Mouse (Mus musculus) neural tube, embryonic 14.5 days (tissue): ENCODE data around the gene Gm17334. TPM values are rescaled to one million over a fixed set of nuclear protein-coding genes. Genes with fewer than 3 reads are reported as not detected.

Source experiments
- ATAC-seq: fragments of 200-750 bp; cut with Nextera tagmentation; 2 replicates; pipeline ENCODE4 v1.8.0; 2017; ENCODE audit warnings: low read depth, mild to moderate bottlenecking, moderate TSS enrichment, moderate library complexity
- H3K27ac ChIP-seq: fragments of 300-500 bp; sonication (generic); 2 replicates; pipeline ENCODE4 v1.5.1; 2014; ENCODE audit warnings: low read depth, mild to moderate bottlenecking, control low read depth, low read length, moderate library complexity, mixed read lengths
- H3K27me3 ChIP-seq: fragments of 300-500 bp; sonication (generic); 2 replicates; pipeline ENCODE4 v1.6.1; 2014; ENCODE audit warnings: low read length; ENCODE audit not compliant: control insufficient read depth, insufficient read depth
- H3K36me3 ChIP-seq: fragments of 300-500 bp; sonication (generic); 2 replicates; pipeline ENCODE4 v1.6.1; 2014; ENCODE audit warnings: low read length, mixed read lengths; ENCODE audit not compliant: control insufficient read depth, insufficient read depth
- H3K4me1 ChIP-seq: fragments of 300-500 bp; sonication (generic); 2 replicates; pipeline ENCODE4 v1.6.1; 2014; ENCODE audit warnings: low read length; ENCODE audit not compliant: control insufficient read depth, insufficient read depth
- H3K4me2 ChIP-seq: fragments of 300-500 bp; sonication (generic); 2 replicates; pipeline ENCODE4 v1.6.1; 2014; ENCODE audit warnings: mild to moderate bottlenecking, low read depth, low read length, control low read depth
- H3K4me3 ChIP-seq: fragments of 300-500 bp; sonication (generic); 2 replicates; pipeline ENCODE4 v1.5.1; 2014; ENCODE audit warnings: low read depth, low read length, control low read depth, mixed read lengths
- H3K9ac ChIP-seq: fragments of 300-500 bp; sonication (generic); replicated peaks from 2 replicates; pipeline ENCODE4 v1.6.1; 2014; ENCODE audit warnings: low read depth, mild to moderate bottlenecking, control low read depth, low read length, mixed read lengths
- H3K9me3 ChIP-seq: fragments of 300-500 bp; sonication (generic); 2 replicates; pipeline ENCODE4 v1.6.1; 2016; ENCODE audit warnings: low read length; ENCODE audit not compliant: control insufficient read depth
- WGBS: fragments of 180-500 bp; shearing (Covaris S2); extraction: QIAGEN DNeasy Blood & Tissue Kit; methylation state at CpG from one replicate; pipeline ENCODE4 v1.1.7; 2014; 5-methylcytosine and 5-hydroxymethylcytosine counted together
- polyA plus RNA-seq: library from polyadenylated mRNA; unstranded; fragments of >200 nt; fragmentation: Nextera tagmentation; extraction: Ambion mirVana; gene quantifications from 2 replicates; pipeline ENCODE4 v1.2.1, GENCODE M21; 2014

Gm17334 gene
- polyA plus RNA-seq, 1 experiment from 2014 or later, result not detected

GRCm38 (mm10) chr11:53800975-53801374, 28.0 kb upstream of the Gm17334 start:
- Histone ChIP-seq H3K9ac (no peak overlapping the region), H3K4me1 (no peaks in the 10 kb centered on the region), H3K4me3 (no peak overlapping the region), H3K4me2 (no peak overlapping the region), H3K27ac (no peak overlapping the region), H3K36me3 (no peaks in the 10 kb centered on the region), H3K9me3 (no peaks in the 10 kb centered on the region), H3K27me3 (no peaks in the 10 kb centered on the region)
- 91% methylated on average over 5 of the region's 5 CpGs for WGBS
- ATAC-seq, result no peak

DNA sequence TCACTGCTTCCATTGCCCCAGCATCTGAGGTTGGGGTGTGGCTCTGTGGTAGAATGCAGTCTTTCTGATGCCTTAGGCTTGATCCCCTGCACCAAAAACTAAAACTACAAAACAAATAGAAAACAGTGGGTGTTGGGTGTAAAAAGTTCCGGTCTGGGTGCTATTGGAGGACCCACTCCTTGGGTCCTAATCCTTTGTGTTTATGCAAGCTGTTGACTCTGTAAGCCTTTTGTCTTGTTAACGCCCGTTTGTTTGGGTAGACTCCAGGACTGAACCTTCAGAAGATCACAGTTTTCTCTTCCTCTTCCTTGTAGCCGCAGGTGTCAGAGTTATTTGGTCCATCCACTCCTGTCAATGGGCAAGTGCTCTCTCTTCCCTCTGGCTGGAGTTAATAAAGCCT, 27.0 kb upstream of the Gm17334 start:
- no peaks in the 10 kb centered on the region for H3K4me1 ChIP-seq
- no peaks in the 10 kb centered on the region for H3K36me3 ChIP-seq
- H3K4me3 ChIP-seq, result no peak overlapping the region
- 60% methylated on average over 4 of the region's 4 CpGs for WGBS
- H3K9me3 ChIP-seq, result no peaks in the 10 kb centered on the region
- no peak overlapping the region for H3K27ac ChIP-seq
- no peak overlapping the region for H3K9ac ChIP-seq
- no peak for ATAC-seq
- no peaks in the 10 kb centered on the region for H3K27me3 ChIP-seq
- no peak overlapping the region for H3K4me2 ChIP-seq

- ATAC-seq, result no peak
- Histone ChIP-seq H3K36me3 (no peaks in the 10 kb centered on the region), H3K27me3 (no peaks in the 10 kb centered on the region), H3K9me3 (no peaks in the 10 kb centered on the region), H3K4me2 (no peak overlapping the region), H3K9ac (no peak overlapping the region), H3K27ac (no peak overlapping the region), H3K4me1 (no peaks in the 10 kb centered on the region), H3K4me3 (no peak overlapping the region)
- 85% methylated on average over 10 of the region's 10 CpGs for whole genome bisulfite sequencing
These were observed 25.2 kb upstream of the Gm17334 start for GRCm38 (mm10) chr11:53798041-53798711.

DNA sequence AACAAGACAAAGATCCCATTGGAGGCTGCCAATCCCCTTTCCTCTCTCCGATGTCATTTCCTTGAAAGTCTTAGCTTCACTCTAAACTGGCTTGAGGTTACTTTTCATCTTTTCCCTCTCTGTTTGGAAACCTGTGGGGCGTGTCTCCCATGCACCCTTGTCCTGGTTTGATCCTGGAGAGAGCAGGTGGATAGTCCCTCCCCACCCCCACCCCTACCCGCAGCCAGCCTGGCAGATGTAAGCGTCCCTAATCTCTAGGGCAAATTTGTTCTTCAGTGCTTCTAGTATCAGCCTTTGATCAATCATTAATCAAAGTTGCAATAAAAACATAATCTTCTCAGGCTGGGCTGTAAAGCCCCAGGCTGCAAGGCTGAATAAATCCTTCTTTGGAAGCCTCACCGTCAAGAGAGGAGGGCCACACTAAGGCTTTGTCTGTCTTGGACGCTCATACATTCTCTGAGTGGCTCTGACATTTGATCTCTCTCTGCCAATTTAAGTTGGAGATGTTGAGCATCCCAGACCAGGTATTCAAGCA, 24.5 kb upstream of the Gm17334 start:
- no peak for ATAC-seq
- Histone ChIP-seq H3K27me3 (no peaks in the 10 kb centered on the region), H3K27ac (no peak overlapping the region), H3K9ac (no peak overlapping the region), H3K36me3 (no peaks in the 10 kb centered on the region), H3K9me3 (no peaks in the 10 kb centered on the region), H3K4me3 (no peak overlapping the region), H3K4me2 (no peak overlapping the region), H3K4me1 (no peaks in the 10 kb centered on the region)
- 35% methylated on average over 6 of the region's 6 CpGs for WGBS

- Histone ChIP-seq H3K4me1 (no peaks in the 10 kb centered on the region), H3K9ac (no peak overlapping the region), H3K27ac (no peak overlapping the region), H3K27me3 (no peaks in the 10 kb centered on the region), H3K4me3 (no peak overlapping the region), H3K36me3 (no peaks in the 10 kb centered on the region), H3K4me2 (no peak overlapping the region), H3K9me3 (no peaks in the 10 kb centered on the region)
- WGBS, result 63% methylated on average over 12 of the region's 12 CpGs
- no peak for ATAC-seq
These were observed 23.6 kb upstream of the Gm17334 start for GRCm38 (mm10) chr11:53796409-53797151.

DNA sequence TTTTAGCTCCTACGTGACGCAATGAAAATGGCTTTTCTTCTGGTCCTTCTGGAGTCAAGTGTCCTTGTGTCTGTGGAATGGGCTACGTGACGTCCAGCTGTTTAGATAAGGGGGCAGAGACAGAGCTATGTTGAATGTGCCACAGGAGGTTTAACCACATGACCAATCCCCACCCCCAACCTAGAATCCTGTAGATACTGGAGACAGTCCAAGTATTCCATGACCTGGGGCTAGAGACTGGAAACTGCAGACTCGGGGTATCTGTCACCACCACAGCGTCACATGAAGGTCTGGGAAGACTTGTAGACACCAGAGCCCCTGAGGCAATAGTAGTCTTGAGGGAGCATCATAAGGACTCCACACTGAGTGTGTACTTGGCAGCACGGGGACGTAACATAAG, 22.8 kb upstream of the Gm17334 start:
- H3K4me2 ChIP-seq, result no peak overlapping the region
- H3K36me3 ChIP-seq, result no peaks in the 10 kb centered on the region
- H3K9me3 ChIP-seq, result no peaks in the 10 kb centered on the region
- no peaks in the 10 kb centered on the region for H3K27me3 ChIP-seq
- no peak overlapping the region for H3K4me3 ChIP-seq
- WGBS, result 63% methylated on average over 8 of the region's 8 CpGs
- no peak overlapping the region for H3K27ac ChIP-seq
- H3K9ac ChIP-seq, result no peak overlapping the region
- ATAC-seq, result no peak
- no peaks in the 10 kb centered on the region for H3K4me1 ChIP-seq

- Histone ChIP-seq H3K9ac (no peak overlapping the region), H3K27me3 (no peaks in the 10 kb centered on the region), H3K4me3 (no peak overlapping the region), H3K4me1 (no peaks in the 10 kb centered on the region), H3K27ac (no peak overlapping the region), H3K36me3 (no peaks in the 10 kb centered on the region), H3K9me3 (no peaks in the 10 kb centered on the region), H3K4me2 (no peak overlapping the region)
- ATAC-seq, result no peak
- WGBS, result 57% methylated on average over 25 of the region's 25 CpGs
These were observed 21.9 kb upstream of the Gm17334 start for GRCm38 (mm10) chr11:53794671-53795557.

DNA sequence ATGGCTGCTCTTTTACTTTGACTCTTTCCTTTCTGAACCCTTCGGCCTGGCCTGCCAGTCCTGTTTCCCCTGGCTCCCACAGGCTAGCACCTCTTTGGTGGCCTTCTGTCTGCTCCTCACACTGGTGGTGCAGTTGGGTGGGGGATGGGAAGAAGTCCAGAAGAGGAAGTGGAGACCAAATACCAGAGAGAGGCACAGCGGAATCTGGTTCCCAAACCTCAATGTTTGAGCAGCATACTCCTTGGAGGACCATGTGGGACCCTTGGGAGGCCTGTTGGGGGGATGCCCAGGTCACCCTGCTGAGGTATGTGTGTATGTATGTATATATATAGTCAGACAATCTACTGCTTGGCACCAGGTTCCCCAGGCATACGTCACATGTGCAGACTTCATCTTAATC, 21.0 kb upstream of the Gm17334 start:
- ATAC-seq, result no peak
- no peaks in the 10 kb centered on the region for H3K36me3 ChIP-seq

More for the DNA sequence above, 21.0 kb upstream of the Gm17334 start:
- Histone ChIP-seq H3K27me3 (no peaks in the 10 kb centered on the region), H3K4me3 (no peak overlapping the region), H3K27ac (no peak overlapping the region), H3K4me2 (no peak overlapping the region), H3K4me1 (no peaks in the 10 kb centered on the region), H3K9me3 (no peaks in the 10 kb centered on the region), H3K9ac (no peak overlapping the region)
- WGBS, result 89% methylated on average over 3 of the region's 3 CpGs
